Mouse (Mus musculus): ENCODE results near the gene Cyp24a1. TPM values are rescaled to one million over a fixed set of nuclear protein-coding genes. Genes with fewer than 3 reads are reported as not detected.

Gene Cyp24a1
- polyA plus RNA-seq, 1 experiment from 2014 or later: 0.05 TPM

DNA sequence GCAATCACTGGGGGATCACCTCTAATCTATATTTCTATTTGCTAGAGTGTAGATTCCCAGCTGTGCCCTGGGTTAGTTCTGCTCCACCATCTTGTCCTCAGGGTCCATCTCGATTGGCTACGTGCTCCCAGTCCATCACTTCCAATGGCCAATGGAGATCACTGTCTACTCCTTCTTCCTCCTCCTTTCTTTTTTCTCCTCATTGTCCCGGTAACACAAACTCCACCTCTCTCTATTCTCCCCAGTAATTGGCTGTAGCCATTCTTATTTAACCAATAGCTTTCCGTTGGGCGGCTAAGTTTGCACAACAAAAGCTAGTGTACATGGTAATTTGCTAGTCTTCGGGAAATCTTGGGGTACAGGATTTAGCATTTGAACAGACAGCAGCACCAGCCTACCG lies 32.8 kb upstream of the Cyp24a1 start:
- no peaks in the 10 kb centered on the region for H3K4me1 ChIP-seq (replicated peaks; ENCODE audit: control insufficient read depth, insufficient read depth, low read length)
- H3K27ac ChIP-seq: no peak overlapping the region
- no peaks in the 10 kb centered on the region for H3K36me3 ChIP-seq (replicated peaks; ENCODE audit: control insufficient read depth, insufficient read depth)
- no peaks in the 10 kb centered on the region for H3K27me3 ChIP-seq (ENCODE audit: control insufficient read depth, insufficient read depth, low read length)
- WGBS: 83% methylated on average over 7 of the region's 7 CpGs
- H3K4me2 ChIP-seq (replicated peaks): no peak overlapping the region
- no peak overlapping the region for H3K9ac ChIP-seq
- no peaks in the 10 kb centered on the region for H3K9me3 ChIP-seq (ENCODE audit: control insufficient read depth, low read length)
- no peak overlapping the region for H3K4me3 ChIP-seq (replicated peaks; ENCODE audit: low read length)
- DNase-seq (ENCODE audit: low spot score): no peak
- ATAC-seq (ENCODE audit: low FRiP score): no peak

GRCm38 (mm10) chr2:170528061-170528460 lies 31.1 kb upstream of the Cyp24a1 start:
- no peaks in the 10 kb centered on the region for H3K27me3 ChIP-seq (ENCODE audit: control insufficient read depth, insufficient read depth, low read length)
- no peaks in the 10 kb centered on the region for H3K36me3 ChIP-seq (replicated peaks; ENCODE audit: control insufficient read depth, insufficient read depth)
- no peak overlapping the region for H3K27ac ChIP-seq
- H3K4me3 ChIP-seq (replicated peaks; ENCODE audit: low read length): no peak overlapping the region
- whole genome bisulfite sequencing: 87% methylated on average over 16 of the region's 16 CpGs
- no peaks in the 10 kb centered on the region for H3K4me1 ChIP-seq (replicated peaks; ENCODE audit: control insufficient read depth, insufficient read depth, low read length)
- H3K4me2 ChIP-seq (replicated peaks): no peak overlapping the region
- DNase-seq (ENCODE audit: low spot score) (no peak), ATAC-seq (ENCODE audit: low FRiP score) (no peak)
- no peak overlapping the region for H3K9ac ChIP-seq
- H3K9me3 ChIP-seq (ENCODE audit: control insufficient read depth, low read length): no peaks in the 10 kb centered on the region

- ATAC-seq (ENCODE audit: low FRiP score) (no peak), DNase-seq (ENCODE audit: low spot score) (no peak)
- no peak overlapping the region for H3K4me3 ChIP-seq (replicated peaks; ENCODE audit: low read length)
- no peak overlapping the region for H3K9ac ChIP-seq
- no peaks in the 10 kb centered on the region for H3K4me1 ChIP-seq (replicated peaks; ENCODE audit: control insufficient read depth, insufficient read depth, low read length)
- H3K9me3 ChIP-seq (ENCODE audit: control insufficient read depth, low read length): no peaks in the 10 kb centered on the region
- no peak overlapping the region for H3K4me2 ChIP-seq (replicated peaks)
- 96% methylated on average over 8 of the region's 8 CpGs for WGBS
- H3K27me3 ChIP-seq (ENCODE audit: control insufficient read depth, insufficient read depth, low read length): no peaks in the 10 kb centered on the region
- H3K36me3 ChIP-seq (replicated peaks; ENCODE audit: control insufficient read depth, insufficient read depth): no peaks in the 10 kb centered on the region
- H3K27ac ChIP-seq: no peak overlapping the region
Measured at GRCm38 (mm10) chr2:170526513-170526912, 29.6 kb upstream of the Cyp24a1 start.

- WGBS: 2% methylated on average over 7 of the region's 7 CpGs
- no peaks in the 10 kb centered on the region for H3K4me1 ChIP-seq (replicated peaks; ENCODE audit: control insufficient read depth, insufficient read depth, low read length)
- H3K27me3 ChIP-seq (ENCODE audit: control insufficient read depth, insufficient read depth, low read length): no peaks in the 10 kb centered on the region
- no peak overlapping the region for H3K4me3 ChIP-seq (replicated peaks; ENCODE audit: low read length)
- DNase-seq (ENCODE audit: low spot score) (peak; percentile 86), ATAC-seq (ENCODE audit: low FRiP score) (no peak; the same call in 1 of the 2 replicates)
- H3K9ac ChIP-seq: no peak overlapping the region
- no peak overlapping the region for H3K27ac ChIP-seq
- no peak overlapping the region for H3K4me2 ChIP-seq (replicated peaks)
- no peaks in the 10 kb centered on the region for H3K9me3 ChIP-seq (ENCODE audit: control insufficient read depth, low read length)
- peaks cover 42% of the 10 kb centered on the region for H3K36me3 ChIP-seq (replicated peaks; ENCODE audit: control insufficient read depth, insufficient read depth)
Measured at GRCm38 (mm10) chr2:170520321-170520971, 23.5 kb upstream of the Cyp24a1 start.

DNA sequence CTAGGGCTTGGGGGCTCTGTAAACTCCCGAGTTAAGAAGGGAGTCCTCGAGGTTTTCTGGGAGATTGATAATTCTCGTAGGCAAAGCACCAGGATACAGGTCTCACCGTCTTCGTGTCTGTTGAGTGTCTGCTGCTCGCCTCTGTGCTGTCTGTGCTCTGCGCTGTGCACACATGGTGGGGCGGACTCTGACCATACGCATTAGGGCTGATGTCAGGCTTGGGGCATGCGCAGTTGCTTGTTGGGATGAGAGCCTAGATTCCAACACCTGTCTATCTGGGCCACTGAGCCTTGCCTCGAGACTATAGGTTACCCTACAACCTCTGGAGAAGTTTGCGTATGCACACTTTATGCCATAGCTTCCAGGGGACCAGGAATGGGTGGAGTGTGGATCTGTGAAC lies 16.8 kb upstream of the Cyp24a1 start:
- Histone ChIP-seq H3K27ac (no peak overlapping the region), H3K9ac (no peak overlapping the region), H3K4me2 (replicated peaks) (no peak overlapping the region), H3K4me3 (replicated peaks; ENCODE audit: low read length) (no peak overlapping the region), H3K4me1 (replicated peaks; ENCODE audit: control insufficient read depth, insufficient read depth, low read length) (peaks cover 25% of the 10 kb centered on the region), H3K36me3 (replicated peaks; ENCODE audit: control insufficient read depth, insufficient read depth) (peaks cover 32% of the 10 kb centered on the region), H3K9me3 (ENCODE audit: control insufficient read depth, low read length) (no peaks in the 10 kb centered on the region), H3K27me3 (ENCODE audit: control insufficient read depth, insufficient read depth, low read length) (no peaks in the 10 kb centered on the region)
- ATAC-seq (ENCODE audit: low FRiP score) (no peak), DNase-seq (ENCODE audit: low spot score) (no peak)
- 94% methylated on average over 12 of the region's 12 CpGs for WGBS

DNA sequence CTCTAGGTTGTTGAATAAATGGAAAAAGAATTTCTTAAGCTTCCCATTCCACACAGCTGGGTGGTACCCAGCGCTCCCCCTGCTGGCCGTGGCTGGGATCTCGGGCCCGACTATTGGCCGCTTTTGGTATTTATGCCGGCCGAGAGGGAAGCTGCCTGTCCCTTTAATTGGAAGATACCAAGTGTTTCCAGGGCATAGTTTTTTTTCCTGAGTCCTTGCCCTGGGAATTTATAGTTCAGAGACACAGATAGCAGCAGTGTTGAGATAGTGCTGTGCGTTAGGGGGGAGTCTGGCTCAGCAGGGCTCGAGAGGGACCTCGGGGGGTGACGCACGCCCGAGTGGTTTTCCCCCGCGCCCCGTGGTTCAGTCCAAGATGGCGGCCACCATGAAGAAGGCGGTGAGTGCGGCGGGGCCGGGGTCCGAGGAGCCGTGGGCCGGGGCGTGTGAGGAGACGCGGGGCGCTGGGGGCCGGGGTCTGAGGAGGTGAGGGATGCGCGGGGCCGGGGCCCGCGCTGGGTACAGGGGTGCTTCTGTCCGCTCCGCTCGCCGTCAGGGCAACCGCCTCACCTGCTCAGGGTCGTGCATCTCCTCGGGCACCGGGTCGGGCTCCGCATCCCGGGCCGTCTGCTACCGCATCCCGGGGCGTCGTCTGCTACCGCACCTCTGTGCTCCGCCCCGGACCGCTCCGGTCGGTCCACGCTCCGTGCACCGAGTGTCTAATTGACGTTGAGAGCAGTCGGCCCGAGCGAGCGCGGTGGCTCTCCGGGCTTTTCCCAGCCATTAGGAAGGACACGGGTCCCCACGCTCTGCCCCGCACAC lies 14.3 kb upstream of the Cyp24a1 start:
- peak overlapping the region; percentile 93 for H3K4me3 ChIP-seq (replicated peaks; ENCODE audit: low read length)
- WGBS: under 1% methylated on average over 60 of the region's 69 CpGs
- H3K9ac ChIP-seq: peak overlapping the region; percentile 97
- peaks cover 30% of the 10 kb centered on the region for H3K4me1 ChIP-seq (replicated peaks; ENCODE audit: control insufficient read depth, insufficient read depth, low read length)
- H3K9me3 ChIP-seq (ENCODE audit: control insufficient read depth, low read length): no peaks in the 10 kb centered on the region
- peak overlapping the region; percentile 81 for H3K4me2 ChIP-seq (replicated peaks)
- H3K27ac ChIP-seq: peak overlapping the region; percentile 80
- DNase-seq (ENCODE audit: low spot score) (peak; percentile 92), ATAC-seq (ENCODE audit: low FRiP score) (peak; percentile 68)
- H3K27me3 ChIP-seq (ENCODE audit: control insufficient read depth, insufficient read depth, low read length): no peaks in the 10 kb centered on the region
- H3K36me3 ChIP-seq (replicated peaks; ENCODE audit: control insufficient read depth, insufficient read depth): peaks cover 8% of the 10 kb centered on the region

GRCm38 (mm10) chr2:170508821-170509220 lies 11.9 kb upstream of the Cyp24a1 start:
- peak; percentile 25; the same call in 1 of the 2 replicates for ATAC-seq (ENCODE audit: low FRiP score)
- WGBS: 2% methylated on average over 12 of the region's 12 CpGs
- Histone ChIP-seq H3K27me3 (ENCODE audit: control insufficient read depth, insufficient read depth, low read length) (no peaks in the 10 kb centered on the region), H3K9me3 (ENCODE audit: control insufficient read depth, low read length) (no peaks in the 10 kb centered on the region), H3K36me3 (replicated peaks; ENCODE audit: control insufficient read depth, insufficient read depth) (no peaks in the 10 kb centered on the region), H3K4me1 (replicated peaks; ENCODE audit: control insufficient read depth, insufficient read depth, low read length) (peaks cover 30% of the 10 kb centered on the region), H3K9ac (peak overlapping the region; percentile 28; the same call in 1 of the 2 replicates), H3K4me2 (replicated peaks) (peak overlapping the region; percentile 53), H3K27ac (no peak overlapping the region), H3K4me3 (replicated peaks; ENCODE audit: low read length) (peak overlapping the region; percentile 5; the same call in 1 of the 2 replicates)
- peak; percentile 97 for DNase-seq (ENCODE audit: low spot score)

- WGBS: 12% methylated on average over 10 of the region's 10 CpGs
- no peak for ATAC-seq (ENCODE audit: low FRiP score)
- H3K36me3 ChIP-seq (replicated peaks; ENCODE audit: control insufficient read depth, insufficient read depth): no peaks in the 10 kb centered on the region
- H3K4me1 ChIP-seq (replicated peaks; ENCODE audit: control insufficient read depth, insufficient read depth, low read length): peaks cover 19% of the 10 kb centered on the region
- peak; percentile 94 for DNase-seq (ENCODE audit: low spot score)
- no peaks in the 10 kb centered on the region for H3K27me3 ChIP-seq (ENCODE audit: control insufficient read depth, insufficient read depth, low read length)
- no peak overlapping the region for H3K4me2 ChIP-seq (replicated peaks)
- no peaks in the 10 kb centered on the region for H3K9me3 ChIP-seq (ENCODE audit: control insufficient read depth, low read length)
- H3K4me3 ChIP-seq (replicated peaks; ENCODE audit: low read length): no peak overlapping the region
- no peak overlapping the region for H3K9ac ChIP-seq
- no peak overlapping the region for H3K27ac ChIP-seq
Measured at GRCm38 (mm10) chr2:170507734-170508133, 10.8 kb upstream of the Cyp24a1 start.

GRCm38 (mm10) chr2:170503983-170504382 lies 7.0 kb upstream of the Cyp24a1 start:
- H3K27ac ChIP-seq: no peak overlapping the region
- 40% methylated on average over 4 of the region's 4 CpGs for WGBS
- peaks cover 2% of the 10 kb centered on the region for H3K27me3 ChIP-seq (ENCODE audit: control insufficient read depth, insufficient read depth, low read length)
- peaks cover 8% of the 10 kb centered on the region; the same call in 1 of the 2 replicates for H3K4me1 ChIP-seq (replicated peaks; ENCODE audit: control insufficient read depth, insufficient read depth, low read length)
- ATAC-seq (ENCODE audit: low FRiP score) (no peak), DNase-seq (ENCODE audit: low spot score) (no peak)
- H3K9ac ChIP-seq: no peak overlapping the region
- no peaks in the 10 kb centered on the region for H3K9me3 ChIP-seq (ENCODE audit: control insufficient read depth, low read length)
- no peak overlapping the region for H3K4me3 ChIP-seq (replicated peaks; ENCODE audit: low read length)
- H3K36me3 ChIP-seq (replicated peaks; ENCODE audit: control insufficient read depth, insufficient read depth): no peaks in the 10 kb centered on the region
- no peak overlapping the region for H3K4me2 ChIP-seq (replicated peaks)

Measured in hindbrain, embryonic 14.5 days (tissue).